In genomic region chr9:7761906-7762455, GRCm38 (mm10) we compare ENCODE assay signal across 21 mouse cellular contexts. TPM values are rescaled to one million over a fixed set of nuclear protein-coding genes. Genes with fewer than 3 reads are reported as not detected.
A peak's percentile ranks its signal among the peaks of the same experiment; 100 is the strongest.
DNase-seq lines count a peak whose midpoint lies in the region; ATAC-seq and TF ChIP-seq lines count a peak whose summit lies in the region.
"Had no signal": no experiment of that assay in that cellular context is flagged by ENCODE, and none has a peak within 500 bp of the region (broad histone marks: within the 10 kb centered on the region; RNA-seq: fewer than 3 reads in every experiment).

No protein-coding gene starts in this region.

- no peak for TF ChIP-seq CTCF in liver, postnatal 0 days (IDR thresholded peaks at IDR 0.05; ENCODE audit: low read depth)

- H3K4me3 ChIP-seq in heart, embryonic 12.5 days: no peak overlapping the region
- no peak overlapping the region for H3K4me3 ChIP-seq in liver, postnatal 0 days (ENCODE audit: low read depth, low read length)
- H3K4me3 ChIP-seq: forebrain, embryonic 10.5 days had no signal

- H3K9ac ChIP-seq in heart, embryonic 12.5 days: no peak overlapping the region
- H3K9ac ChIP-seq in liver, postnatal 0 days (replicated peaks): no peak overlapping the region
- H3K9ac ChIP-seq: forebrain, postnatal 0 days; liver, embryonic 14.5 days had no signal

- no peaks in the 10 kb centered on the region for H3K27me3 ChIP-seq in heart, embryonic 12.5 days (replicated peaks)
- no peaks in the 10 kb centered on the region for H3K27me3 ChIP-seq in liver, postnatal 0 days (ENCODE audit: insufficient read depth, low read length)
- H3K27me3 ChIP-seq: CH12.LX had no signal

- TF ChIP-seq EP300 in liver, postnatal 0 days (IDR thresholded peaks at IDR 0.05; ENCODE audit: low read depth): no peak

- ATAC-seq in CD4-positive, CD25-positive, alpha-beta regulatory T cell, adult 4 months: no peak
- no peak for ATAC-seq in heart, embryonic 12.5 days (ENCODE audit: insufficient number of reproducible peaks, low FRiP score)
- no peak for ATAC-seq in liver, postnatal 0 days
- ATAC-seq: activated CD4-positive, CD25-positive, alpha-beta regulatory T cell, adult 4 months; forebrain, postnatal 0 days; hindbrain, embryonic 16.5 days; intestine, postnatal 0 days had no signal

- H3K4me1 ChIP-seq in heart, embryonic 12.5 days (replicated peaks): peaks cover 13% of the 10 kb centered on the region
- H3K4me1 ChIP-seq in liver, postnatal 0 days (ENCODE audit: insufficient read depth): peaks cover 26% of the 10 kb centered on the region

- no peak overlapping the region for H3K27ac ChIP-seq in heart, embryonic 12.5 days (ENCODE audit: poor library complexity, severe bottlenecking)
- no peak overlapping the region for H3K27ac ChIP-seq in liver, postnatal 0 days (ENCODE audit: low read depth)
- H3K27ac ChIP-seq: forebrain, embryonic 10.5 days; liver, embryonic 14.5 days; macrophage had no signal

- DNase-seq in CD4-positive, CD25-positive, alpha-beta regulatory T cell, adult 2 months (ENCODE audit: low read depth, low spot score): peak; percentile 35
- no peak for DNase-seq in heart, adult 9 months (ENCODE audit: low spot score in 2 of 2)
- peak; percentile 41 for DNase-seq in R1 (ENCODE audit: low read depth, low spot score)
- DNase-seq in cerebellum, postnatal 36 days: peak; percentile 29 to 37
- DNase-seq in right cerebral cortex, postnatal 14 days: no peak
- no peak for DNase-seq in liver, postnatal 0 days
- DNase-seq: adrenal gland, postnatal 10 days; forebrain, postnatal 0 days; retina, postnatal 1 day; right cerebral cortex, postnatal 4 days; thymus, postnatal 14 days had no signal

- 39% methylated on average over 17 of the region's 17 CpGs for WGBS in heart, embryonic 12.5 days
- 79% methylated on average over 17 of the region's 17 CpGs for WGBS in liver, postnatal 0 days (ENCODE audit: insufficient replicate concordance)

- H3K4me2 ChIP-seq in heart, embryonic 12.5 days: peak overlapping the region; percentile 35
- H3K4me2 ChIP-seq in liver, postnatal 0 days (ENCODE audit: low read depth, low read length): no peak overlapping the region
- H3K4me2 ChIP-seq: midbrain, embryonic 11.5 days had no signal

- H3K36me3 ChIP-seq in heart, embryonic 12.5 days: no peaks in the 10 kb centered on the region
- H3K36me3 ChIP-seq in liver, postnatal 0 days (replicated peaks; ENCODE audit: insufficient read depth, low read length): no peaks in the 10 kb centered on the region
- H3K36me3 ChIP-seq: forebrain, embryonic 10.5 days had no signal

- H3K9me3 ChIP-seq in heart, embryonic 12.5 days (replicated peaks): peaks cover 4% of the 10 kb centered on the region
- H3K9me3 ChIP-seq in liver, postnatal 0 days (ENCODE audit: low read length): peaks cover 3% of the 10 kb centered on the region; the same call in 1 of the 2 replicates

RNA-seq across cellular contexts. Expression of gene Tmem123, which starts 1.9 kb away (rescaled TPM):
- 100 to 1,000 TPM in 1 of 2 experiments, 10 to 100 TPM in 1; 84.8 to 104 TPM for polyA plus RNA-seq in CD4-positive, CD25-positive, alpha-beta regulatory T cell, adult 4 months (2017; shearing (Covaris generic))
- polyA plus RNA-seq in heart, embryonic 12.5 days (2016; fragmentation: Nextera tagmentation; extraction: Ambion mirVana): 119 and 125 TPM in 2 replicates
- 27.7 and 29.2 TPM in 2 replicates for polyA plus RNA-seq in liver, postnatal 0 days (2015; fragmentation: Nextera tagmentation; extraction: Ambion mirVana)

Comparison
In these comparisons a context has a peak if more than half of its experiments do, and no peak if none do; other contexts are left out.
1. DNase-seq: peak in CD4-positive, CD25-positive, alpha-beta regulatory T cell, adult 2 months (single experiment), R1 (single experiment) and cerebellum, postnatal 36 days (2 of 2); none in heart, adult 9 months (0 of 2), right cerebral cortex, postnatal 14 days (single experiment) and liver, postnatal 0 days (single experiment).